Mouse (Mus musculus) cerebellum, postnatal 25 days (tissue): Measurements from ENCODE around the gene Rel.

ENCODE experiments used
- DNase-seq, 2 experiments: peaks; one replicate each; pipeline ENCODE4 v3.0.0; 2021; ENCODE audit warnings: mixed read lengths in 2 of 2

Gene Rel

GRCm38 (mm10) chr11:23741386-23741785, 29.4 kb downstream of the Rel start:
- DNase-seq: no peak

DNA sequence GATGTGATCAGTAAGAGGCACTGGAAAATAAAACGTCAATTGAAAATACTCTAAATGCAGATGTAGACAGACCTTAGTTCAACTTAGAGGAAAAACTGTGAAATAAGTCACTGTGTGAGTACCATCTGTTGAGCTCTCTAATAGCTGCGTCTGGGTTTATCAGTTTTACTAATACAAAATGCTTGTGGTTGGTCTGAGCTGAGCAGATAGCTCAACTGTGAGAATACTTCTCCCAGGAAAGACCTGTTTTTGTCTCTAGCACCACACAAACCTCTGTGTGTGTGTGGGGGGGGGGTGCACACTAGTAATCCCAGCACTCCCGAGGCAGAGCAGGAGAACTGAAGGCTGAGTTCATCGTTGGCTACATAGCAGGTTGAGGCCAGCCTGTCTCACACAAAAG, 29.9 kb downstream of the Rel start:
- DNase-seq: no peak

DNA sequence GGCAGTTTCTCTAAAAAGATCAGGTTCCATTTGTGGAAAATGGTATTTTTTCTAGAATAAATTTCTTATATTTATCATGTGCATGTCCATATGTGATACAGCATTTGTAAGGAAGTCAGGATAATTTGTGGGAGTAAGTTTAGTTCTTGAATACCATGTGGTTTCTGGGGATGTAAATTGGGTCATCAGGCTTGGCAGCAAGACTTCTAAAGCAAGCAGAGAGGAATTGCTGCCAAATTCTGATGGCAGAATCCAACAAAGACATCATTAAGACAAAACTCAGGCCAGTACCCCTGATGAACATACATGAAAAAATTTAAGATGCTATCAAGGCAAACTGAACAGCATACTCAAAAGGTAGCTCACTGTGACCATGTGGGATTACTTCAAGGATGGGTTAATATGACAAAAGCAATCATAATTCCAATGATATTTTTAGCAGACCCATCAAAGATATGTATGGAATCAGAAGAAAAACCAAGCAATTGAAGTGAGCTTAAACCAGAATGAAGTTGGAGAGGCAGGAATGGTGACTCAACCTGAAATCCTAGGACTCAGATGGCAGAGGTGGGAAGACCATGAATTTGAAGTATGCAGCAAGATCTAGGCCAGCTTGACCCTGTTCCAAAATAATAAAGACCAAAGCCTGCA, 34.8 kb downstream of the Rel start:
- peak; percentile 8 to 41 for DNase-seq

- DNase-seq: no peak
Measured at GRCm38 (mm10) chr11:23734749-23735286, 36.0 kb downstream of the Rel start.

DNA sequence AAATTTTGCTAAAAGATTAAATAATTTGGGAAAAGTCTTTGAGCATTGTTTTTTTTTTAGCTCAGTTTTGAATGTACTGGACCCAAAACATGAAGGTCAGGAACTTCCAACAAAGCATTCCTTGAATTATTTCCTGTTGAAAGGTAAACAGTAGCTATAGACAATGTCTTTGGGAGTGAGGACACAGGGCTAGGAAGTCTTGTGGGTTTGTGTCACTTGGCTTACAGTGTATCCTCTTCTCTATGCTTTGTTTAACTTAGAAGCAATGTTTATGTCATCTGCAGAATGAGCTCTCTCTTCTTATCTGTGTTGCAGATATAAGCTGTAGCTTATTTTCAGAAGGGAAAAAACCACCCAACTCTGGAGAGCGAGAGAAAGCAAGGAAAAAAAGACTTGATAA, 37.9 kb downstream of the Rel start:
- DNase-seq: no peak

DNA sequence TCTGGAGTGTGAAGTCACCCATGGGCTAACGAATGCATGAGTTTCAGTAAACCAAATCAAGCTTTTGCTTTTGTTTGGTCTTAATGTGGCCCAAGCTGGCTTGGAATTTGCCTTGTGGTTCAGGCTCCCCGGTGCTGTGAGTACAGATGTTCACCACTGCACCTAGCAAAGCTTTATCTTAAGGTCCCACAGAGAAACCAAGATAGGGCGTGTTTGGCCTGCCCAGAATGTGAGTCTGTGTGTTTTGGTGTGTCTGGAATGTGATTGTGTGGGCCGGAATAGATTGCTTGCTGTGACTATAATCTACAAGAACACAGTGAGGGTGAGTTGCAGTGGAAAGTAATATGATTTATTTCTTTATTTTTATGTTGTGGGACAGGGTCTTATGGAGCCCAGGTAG, 40.6 kb downstream of the Rel start:
- no peak for DNase-seq

DNA sequence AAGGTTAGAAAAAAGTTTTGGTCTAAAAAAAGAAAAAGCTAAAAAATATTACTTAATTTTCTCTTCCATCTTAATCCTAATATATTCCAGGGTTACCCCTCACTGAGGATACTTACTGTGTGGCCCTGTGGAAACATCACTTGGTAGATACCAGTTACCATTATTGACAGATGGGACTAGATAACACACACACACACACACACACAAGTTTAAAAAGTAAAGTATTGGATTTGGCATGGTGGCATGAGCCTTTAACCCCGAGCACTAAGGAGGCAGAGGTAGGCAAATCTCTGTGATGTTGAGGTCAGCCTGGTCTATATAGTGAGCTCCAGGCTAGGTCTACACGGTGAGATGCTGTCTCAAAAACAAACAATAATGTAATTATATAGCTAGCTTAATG, 42.6 kb downstream of the Rel start:
- no peak for DNase-seq

DNA sequence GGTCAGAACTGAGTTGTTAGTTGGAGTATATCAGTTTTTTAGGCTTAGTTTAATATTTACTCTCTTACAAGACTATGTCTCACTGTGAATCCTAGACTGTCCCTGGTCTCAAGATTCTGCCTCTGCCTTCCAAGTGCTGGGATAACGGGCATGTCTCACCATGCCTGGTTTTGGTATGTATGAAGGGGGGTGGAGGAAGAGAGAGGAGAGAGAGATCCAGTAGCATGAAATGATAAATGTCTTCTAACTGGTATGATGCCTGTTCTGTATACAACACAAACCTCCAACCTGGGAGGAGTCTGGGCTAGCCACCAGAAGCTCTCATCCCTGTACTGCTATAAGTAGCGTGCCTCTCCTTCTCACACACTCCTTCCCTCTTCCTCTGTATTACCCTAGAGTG, 44.3 kb downstream of the Rel start:
- DNase-seq: no peak

DNA sequence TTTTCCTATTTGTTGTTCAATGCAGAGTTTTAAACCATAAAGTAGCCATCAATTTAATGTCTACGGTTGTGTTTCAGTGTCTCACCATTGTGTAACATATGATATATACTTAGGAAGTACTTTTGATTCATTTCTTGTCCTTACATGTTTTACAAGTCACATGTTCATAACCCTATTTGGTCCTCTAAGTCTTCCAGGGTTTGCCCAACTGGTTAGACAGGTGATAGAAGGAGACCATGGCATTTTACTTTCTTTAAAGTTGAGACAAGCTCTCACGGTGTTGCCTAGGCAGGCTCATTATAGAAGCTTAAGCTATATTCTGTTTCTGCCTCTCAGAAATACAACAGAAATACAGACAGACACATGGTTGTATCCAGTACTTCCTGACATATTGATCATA, 44.9 kb downstream of the Rel start:
- no peak for DNase-seq

DNA sequence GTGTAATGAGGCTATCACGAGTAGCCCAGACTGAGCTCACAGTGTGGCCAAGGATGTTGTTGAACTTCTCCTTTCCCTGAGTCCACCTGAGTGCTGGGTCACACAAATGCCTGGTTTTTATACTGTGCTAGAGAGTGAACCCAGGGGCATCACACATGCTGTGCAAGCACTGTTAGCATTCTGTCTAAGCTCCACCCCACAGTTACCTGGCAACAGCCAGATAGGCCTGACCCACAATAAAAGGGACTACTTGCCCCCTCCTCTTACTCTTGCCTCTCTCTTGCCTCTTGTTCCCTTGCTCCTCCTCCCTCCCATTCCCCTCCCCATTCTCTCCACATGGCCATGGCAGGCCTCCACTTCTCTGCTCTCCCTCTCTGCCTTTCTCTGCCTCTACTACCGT, 48.4 kb downstream of the Rel start:
- no peak for DNase-seq

- DNase-seq: no peak
Measured at GRCm38 (mm10) chr11:23719825-23720224, 50.9 kb downstream of the Rel start.

- DNase-seq: no peak
Measured at GRCm38 (mm10) chr11:23718856-23719255, 51.9 kb downstream of the Rel start.

DNA sequence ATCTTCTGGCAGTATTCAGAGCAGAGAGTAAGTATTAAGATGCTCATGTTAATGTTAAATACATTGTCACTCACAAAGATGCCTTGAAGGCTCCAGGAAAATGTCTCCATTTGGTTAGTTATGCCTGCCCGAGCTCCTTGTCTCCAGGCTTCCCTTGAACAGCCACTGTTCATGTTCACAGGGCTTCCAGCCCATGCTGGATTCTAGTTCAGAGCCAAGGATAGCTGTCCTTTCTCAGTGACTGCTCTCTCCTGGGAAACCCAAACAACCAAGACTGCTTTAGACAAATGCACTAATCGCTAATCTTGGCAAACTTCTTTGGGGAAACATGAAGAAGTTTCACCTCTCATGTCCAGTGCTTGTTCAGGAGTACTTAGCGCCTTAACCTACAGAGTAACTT, 58.5 kb downstream of the Rel start:
- no peak for DNase-seq

- DNase-seq: no peak
Measured at GRCm38 (mm10) chr11:23704604-23705294, 66.0 kb downstream of the Rel start.

DNA sequence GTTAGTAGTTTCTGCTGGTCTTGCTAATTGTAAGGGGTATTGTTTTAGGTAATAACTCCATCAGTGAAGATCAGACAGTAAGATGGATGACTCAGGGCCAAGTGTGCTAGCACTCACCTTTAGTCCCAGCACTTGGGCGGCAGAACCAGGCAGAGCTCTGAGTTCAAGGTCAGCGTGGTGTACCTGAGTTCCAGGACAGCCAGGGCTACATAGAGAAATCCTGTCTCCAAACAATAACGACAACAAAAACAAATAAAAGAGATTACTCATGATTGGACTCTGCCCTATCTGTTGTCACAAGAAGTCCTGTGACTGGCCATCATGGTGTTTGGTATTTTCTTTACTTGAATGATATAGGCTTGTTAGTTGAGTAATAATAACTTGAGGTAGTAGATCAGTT, 68.9 kb downstream of the Rel start:
- DNase-seq: no peak

DNA sequence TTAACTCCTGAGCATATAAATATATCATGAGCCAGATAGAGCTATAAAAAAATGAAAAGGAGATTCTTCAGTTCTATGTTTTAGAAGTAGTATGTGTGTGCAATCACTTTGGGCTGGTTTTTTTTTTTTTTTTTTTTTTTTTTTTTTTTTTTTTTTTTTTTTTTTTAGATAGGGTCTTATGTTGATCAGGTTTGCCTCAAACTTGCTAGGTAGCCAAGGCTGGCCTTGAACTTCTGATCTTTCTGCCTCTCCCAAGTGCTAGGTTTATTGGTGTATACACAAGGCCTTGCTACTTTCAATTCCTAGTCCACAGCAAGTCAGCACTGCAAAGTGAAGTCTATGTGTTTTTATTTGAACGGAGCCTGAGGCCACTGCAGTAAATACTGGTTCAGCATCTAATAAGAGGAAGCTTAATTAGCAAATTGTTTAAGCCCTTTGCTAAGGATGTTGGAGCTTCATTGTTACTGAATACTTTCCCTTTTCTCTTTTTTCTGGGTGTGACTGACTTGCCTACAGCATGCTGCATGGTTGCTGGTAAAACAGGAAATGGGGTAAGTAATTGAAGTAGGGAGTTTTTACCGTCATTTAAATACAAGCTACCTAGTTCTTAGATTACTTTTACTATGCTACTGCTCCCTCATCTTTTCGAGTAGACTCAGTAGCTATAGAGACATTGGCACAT, 71.2 kb downstream of the Rel start:
- no peak for DNase-seq

GRCm38 (mm10) chr11:23698526-23698925, 72.2 kb downstream of the Rel start:
- no peak for DNase-seq

- DNase-seq: no peak
Measured at GRCm38 (mm10) chr11:23695847-23696246, 74.9 kb downstream of the Rel start.

DNA sequence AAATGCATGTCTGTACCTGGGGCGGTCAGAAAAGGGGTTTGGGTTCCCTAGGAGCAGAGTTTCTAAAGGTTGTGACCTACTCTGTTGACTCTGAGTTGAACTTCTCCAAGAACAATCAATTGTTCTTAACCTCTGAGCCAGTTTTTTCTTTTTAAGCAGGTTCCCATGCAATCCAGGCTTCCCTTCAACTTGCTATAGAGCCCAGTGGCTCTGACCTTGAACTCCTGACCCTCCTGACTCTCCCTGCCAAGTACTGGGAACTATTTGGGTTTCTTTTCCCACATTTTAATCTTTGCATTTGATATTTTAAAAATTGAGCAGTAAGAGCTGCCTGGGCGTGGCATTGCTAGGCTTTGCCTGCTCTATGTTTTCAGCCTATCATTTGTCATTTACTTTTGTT, 77.5 kb downstream of the Rel start:
- DNase-seq: no peak

- DNase-seq: no peak
Measured at GRCm38 (mm10) chr11:23688060-23688459, 82.7 kb downstream of the Rel start.
